Mouse (Mus musculus): Measurements from ENCODE around the gene Myo1h.

The Myo1h gene

DNA sequence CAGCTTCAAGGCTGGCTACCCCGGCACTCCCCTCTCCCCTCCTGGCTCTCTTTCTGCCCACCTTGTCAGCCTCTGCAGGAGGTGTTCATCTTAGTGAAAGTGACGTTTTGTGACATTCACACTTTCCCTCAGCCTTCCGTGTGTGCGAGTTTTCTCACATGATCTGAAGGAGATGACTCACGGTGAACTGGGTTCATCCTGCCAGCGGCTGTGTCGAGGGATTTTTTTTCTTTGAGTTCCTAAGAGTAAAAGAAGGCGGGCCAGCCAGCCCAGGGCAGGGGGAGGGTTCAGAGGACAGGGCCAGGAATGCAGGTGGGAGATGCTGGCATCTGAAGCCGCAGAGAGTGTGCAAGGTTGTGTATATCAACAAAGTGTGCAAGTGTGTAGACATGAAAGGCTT is 104.2 kb downstream of the Myo1h start:
- DNase-seq (ENCODE audit: low spot score) = no peak

DNA sequence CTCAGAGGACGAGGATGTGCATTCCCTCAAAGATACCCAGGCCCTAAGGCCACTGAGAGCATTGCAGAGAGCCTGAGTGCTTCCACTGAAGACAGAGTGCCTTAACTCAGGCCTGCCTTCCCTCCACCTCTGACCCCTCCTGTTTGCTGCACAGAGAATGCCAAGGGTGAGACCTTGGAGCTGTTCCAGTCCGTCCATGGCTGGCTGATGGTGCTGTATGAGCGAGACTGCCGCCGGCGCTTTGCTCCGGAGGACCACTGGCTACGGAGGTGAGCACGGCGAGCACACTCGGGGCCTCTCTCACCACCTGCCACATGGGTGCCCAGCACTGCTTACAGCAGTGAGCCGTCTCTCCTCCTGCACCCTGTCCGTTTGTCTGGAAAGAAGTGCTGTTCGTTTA is 117.6 kb downstream of the Myo1h start:
- no peak for DNase-seq (ENCODE audit: low spot score)

GRCm38 (mm10) chr5:114407269-114407668 is 118.3 kb downstream of the Myo1h start:
- no peak for DNase-seq (ENCODE audit: low spot score)

- DNase-seq (ENCODE audit: low spot score) = no peak
Measured at GRCm38 (mm10) chr5:114407810-114408209, 118.8 kb downstream of the Myo1h start.

DNA sequence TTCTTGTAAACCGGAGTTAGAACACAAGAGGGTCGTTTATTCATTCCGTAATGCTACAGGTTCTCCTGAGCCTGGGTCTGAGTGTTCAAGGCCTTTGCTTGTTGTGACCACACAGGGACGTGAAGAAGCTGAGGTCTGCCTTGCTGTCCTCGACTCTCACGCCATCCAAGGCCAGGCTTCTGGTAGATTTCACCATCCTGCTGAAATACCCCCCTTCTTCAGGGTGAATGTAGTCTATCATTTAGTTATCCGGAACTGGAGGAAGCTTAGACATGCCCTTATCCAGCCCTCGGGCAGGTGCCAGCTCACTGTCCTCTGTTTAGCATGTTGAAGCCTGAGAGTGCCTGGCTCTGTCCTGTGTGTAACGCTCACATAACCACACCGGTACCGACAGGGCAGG is 119.9 kb downstream of the Myo1h start:
- no peak for DNase-seq (ENCODE audit: low spot score)

DNA sequence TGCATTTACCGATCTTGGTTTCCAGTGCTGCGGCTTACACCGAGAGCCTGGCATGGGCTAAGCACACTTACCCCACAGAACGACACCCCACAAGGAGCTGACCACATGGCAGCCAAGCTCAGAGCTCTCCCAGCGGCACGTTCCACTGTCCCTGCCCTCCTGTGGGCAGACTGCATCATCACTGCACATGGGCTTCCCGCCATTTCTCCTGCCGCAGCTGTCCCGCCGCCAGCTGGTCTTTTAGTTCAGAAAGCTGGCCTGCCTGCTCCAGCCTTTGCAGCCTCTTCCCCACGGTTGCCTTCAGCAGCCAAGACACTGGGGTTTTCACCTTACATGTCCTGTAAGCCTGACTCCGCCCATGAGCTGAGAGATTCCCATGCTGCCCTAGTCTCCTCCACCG is 121.5 kb downstream of the Myo1h start:
- no peak for DNase-seq (ENCODE audit: low spot score)

DNA sequence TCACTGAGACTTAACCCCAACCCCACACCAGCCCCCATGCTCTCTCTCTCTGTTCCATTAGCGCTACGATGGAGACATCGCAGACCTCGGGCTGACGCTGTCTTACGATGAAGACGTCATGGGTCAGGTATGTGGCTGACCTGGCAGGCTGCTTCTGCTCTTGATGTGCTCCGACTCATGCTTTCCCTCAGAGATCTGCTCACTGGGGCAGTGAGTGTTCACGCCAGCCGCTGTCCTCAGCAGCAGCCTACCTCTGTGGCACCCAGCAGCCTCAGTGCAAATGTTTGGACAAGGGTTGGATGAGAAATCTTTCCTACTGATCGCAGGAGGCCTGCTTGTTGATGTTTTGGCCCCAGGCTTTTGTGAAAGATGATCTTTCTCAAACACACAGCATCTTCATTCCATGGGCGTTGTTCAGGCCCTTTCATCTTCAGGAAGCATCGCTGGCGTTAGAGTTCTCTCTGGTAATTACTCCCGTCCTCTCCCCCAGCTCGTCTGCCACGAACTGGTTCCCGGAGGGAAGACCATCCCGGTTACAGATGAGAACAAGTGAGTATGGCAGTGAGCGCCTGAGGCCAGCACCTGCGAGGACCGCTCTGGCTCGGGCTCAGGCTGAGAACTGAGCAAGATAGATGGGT is 123.5 kb downstream of the Myo1h start:
- DNase-seq (ENCODE audit: low spot score) = no peak

DNA sequence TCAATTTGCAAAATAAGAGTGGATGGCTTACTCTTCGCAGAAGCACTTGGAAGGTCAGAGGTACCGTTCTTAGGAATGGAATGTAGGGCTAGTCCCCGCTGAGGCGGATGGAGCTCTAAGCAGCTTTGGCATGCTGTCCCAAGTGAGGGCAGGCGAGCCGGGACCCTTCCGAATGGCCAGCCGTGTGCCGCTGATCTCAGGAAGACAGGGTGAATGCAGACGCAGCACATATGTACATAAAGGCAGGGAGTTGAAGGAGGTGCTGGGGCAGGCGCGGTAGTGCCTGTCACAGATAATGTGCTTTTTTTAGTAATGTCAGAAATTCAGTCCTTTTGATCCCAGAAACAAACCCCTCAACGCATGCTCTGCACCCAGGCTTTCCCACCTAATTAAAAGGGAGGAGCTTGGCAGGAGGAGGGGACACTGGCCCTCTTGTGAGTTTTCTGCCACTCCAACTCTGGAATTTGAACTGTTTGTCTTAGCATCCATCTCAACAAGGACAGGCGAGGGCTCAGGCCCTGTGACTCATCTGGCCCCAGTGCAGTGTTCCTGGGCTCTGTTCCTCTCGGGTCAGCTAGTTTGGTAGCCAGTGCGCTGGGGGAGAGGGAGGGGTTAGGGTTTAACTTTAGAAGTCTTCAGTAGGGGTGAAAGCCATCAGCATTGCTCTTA is 124.2 kb downstream of the Myo1h start:
- no peak for DNase-seq (ENCODE audit: low spot score)

Measured in ovary, postnatal 10 days (tissue).